Mouse (Mus musculus) olfactory bulb, adult 2 months (tissue): ENCODE measurements around the gene Cnn2. TPM values are rescaled to one million over a fixed set of nuclear protein-coding genes. Genes with fewer than 3 reads are reported as not detected.

ENCODE experiments used
- H3K27ac ChIP-seq: fragments of 200-500 bp; 2 replicates; pipeline ENCODE4 v1.5.1; 2012; ENCODE audit warnings: low read depth, low read length; ENCODE audit not compliant: insufficient read depth
- H3K4me1 ChIP-seq: fragments of 200-500 bp; 2 replicates; pipeline ENCODE4 v1.6.1; 2012; ENCODE audit warnings: low read length; ENCODE audit not compliant: control insufficient read depth, insufficient read depth
- H3K4me3 ChIP-seq: fragments of 200-500 bp; 2 replicates; pipeline ENCODE4 v1.5.1; 2012; ENCODE audit warnings: mild to moderate bottlenecking, low read depth, low read length, moderate library complexity; ENCODE audit not compliant: insufficient read depth
- CTCF ChIP-seq: fragments of 200-500 bp; IDR thresholded peaks from 2 replicates; pipeline ENCODE4 v1.5.1; 2012; ENCODE audit warnings: low read depth, mild to moderate bottlenecking, low read length, moderate library complexity; ENCODE audit not compliant: insufficient read depth
- POLR2A ChIP-seq: fragments of 200-500 bp; IDR thresholded peaks from 2 replicates; pipeline ENCODE4 v1.6.1; 2012; ENCODE audit warnings: mild to moderate bottlenecking, low read depth, low read length, moderate library complexity; ENCODE audit not compliant: insufficient read depth
- WGBS: fragments of 180-500 bp; shearing (Covaris S2); methylation state at CpG from one replicate; pipeline ENCODE4 v1.1.7; 2018; 5-methylcytosine and 5-hydroxymethylcytosine counted together
- polyA plus RNA-seq: library from polyadenylated mRNA; stranded (reverse); fragments of >200 nt; gene quantifications from 2 replicates; pipeline ENCODE4 v1.2.4, GENCODE M21; 2012; ENCODE audit warnings: low replicate concordance; ENCODE audit not compliant: missing spikeins, insufficient read depth, insufficient read length

Cnn2 gene
- polyA plus RNA-seq, 1 experiment = 124 TPM

DNA sequence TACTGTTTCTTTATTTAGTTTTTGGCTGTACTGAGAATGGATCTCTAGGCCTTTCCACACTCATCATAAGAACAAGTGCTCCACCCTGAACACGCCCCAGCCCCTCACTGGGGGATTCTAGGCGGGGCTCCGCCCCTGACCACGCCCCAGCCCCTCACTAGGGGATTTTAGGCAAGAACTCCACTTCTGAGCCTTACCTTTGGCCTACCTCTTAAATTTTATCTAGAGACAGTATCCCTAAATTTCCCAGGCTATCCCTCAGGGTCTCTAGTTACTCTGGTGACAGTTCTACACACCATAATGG lies 36.6 kb downstream of the Cnn2 start:
- 66% methylated on average over 4 of the region's 4 CpGs for WGBS
- TF ChIP-seq POLR2A = no peak
- TF ChIP-seq CTCF = no peak
- no peak overlapping the region for H3K27ac ChIP-seq

DNA sequence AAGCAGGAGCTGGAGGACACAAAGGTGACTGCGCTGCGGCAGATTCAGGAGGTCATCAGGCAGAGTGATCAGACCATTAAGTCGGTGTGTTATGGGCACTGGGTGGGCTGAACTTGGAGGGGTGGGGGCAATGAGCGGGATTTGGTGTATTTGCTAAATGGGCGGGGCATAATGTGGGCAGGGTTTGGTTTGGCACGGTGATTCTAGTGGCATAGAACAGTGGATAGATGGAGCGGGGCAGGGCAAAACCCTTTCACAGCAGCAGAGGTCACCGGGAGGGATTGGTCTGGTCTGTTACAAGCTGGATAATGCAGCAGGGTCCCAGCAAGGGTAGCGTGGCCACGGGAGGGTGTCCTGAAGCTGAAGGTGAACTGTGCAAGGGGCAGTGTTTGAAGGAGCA lies 37.1 kb downstream of the Cnn2 start:
- Histone ChIP-seq H3K4me1 (no peaks in the 10 kb centered on the region), H3K27ac (no peak overlapping the region), H3K4me3 (no peak overlapping the region)
- TF ChIP-seq CTCF (no peak), POLR2A (no peak)
- WGBS = 75% methylated on average over 10 of the region's 10 CpGs

More for the DNA sequence above, 36.6 kb downstream of the Cnn2 start:
- H3K4me3 ChIP-seq = no peak overlapping the region
- H3K4me1 ChIP-seq = peaks cover 2% of the 10 kb centered on the region

GRCm38 (mm10) chr10:80025889-80026288 lies 37.5 kb downstream of the Cnn2 start:
- Histone ChIP-seq H3K4me1 (no peaks in the 10 kb centered on the region), H3K27ac (no peak overlapping the region), H3K4me3 (no peak overlapping the region)
- no peak for TF ChIP-seq POLR2A
- TF ChIP-seq CTCF = no peak
- WGBS = 66% methylated on average over 12 of the region's 12 CpGs

DNA sequence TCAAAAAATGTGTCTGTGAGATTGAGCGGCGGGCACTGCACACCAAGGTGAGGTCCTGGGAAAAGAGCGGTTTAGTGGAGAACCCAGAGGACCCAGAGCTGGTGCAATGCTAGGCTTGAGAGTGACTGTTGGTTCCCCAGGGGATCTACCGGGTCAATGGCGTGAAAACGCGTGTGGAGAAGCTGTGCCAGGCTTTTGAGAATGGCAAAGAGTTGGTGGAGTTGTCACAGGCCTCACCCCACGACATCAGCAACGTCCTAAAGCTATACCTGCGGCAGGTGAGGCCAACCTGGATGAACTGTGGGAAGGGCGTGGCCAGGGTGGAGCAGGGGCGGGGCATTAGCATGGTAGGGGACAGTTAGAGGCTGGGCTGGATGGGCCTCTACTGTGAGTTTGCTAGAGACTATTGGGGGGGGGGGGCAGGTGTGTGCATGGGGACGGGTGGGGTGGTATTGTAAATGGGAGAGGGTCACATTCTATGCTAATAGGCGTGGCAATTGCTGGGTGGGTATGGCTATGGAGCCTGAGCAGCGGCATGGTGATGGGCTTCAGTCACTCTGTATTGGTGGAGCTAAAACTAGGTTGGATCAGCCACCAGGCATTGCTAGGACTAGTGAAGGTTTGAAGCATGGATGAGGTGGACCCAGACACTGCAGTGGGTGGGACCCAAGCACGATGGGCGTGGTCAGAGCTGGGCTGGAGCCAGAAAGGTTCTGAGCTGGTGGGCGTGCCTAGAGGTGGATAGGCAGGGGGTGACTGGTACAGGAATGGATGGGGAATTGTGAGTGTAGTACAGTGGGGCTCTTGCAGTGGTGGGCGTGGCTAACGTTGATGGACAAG lies 39.5 kb downstream of the Cnn2 start:
- Histone ChIP-seq H3K27ac (no peak overlapping the region), H3K4me1 (no peaks in the 10 kb centered on the region), H3K4me3 (no peak overlapping the region)
- TF ChIP-seq POLR2A (no peak), CTCF (no peak)
- 74% methylated on average over 20 of the region's 20 CpGs for WGBS

- 94% methylated on average over 13 of the region's 13 CpGs for WGBS
- TF ChIP-seq CTCF = no peak
- TF ChIP-seq POLR2A = no peak
- Histone ChIP-seq H3K27ac (no peak overlapping the region), H3K4me1 (no peaks in the 10 kb centered on the region), H3K4me3 (no peak overlapping the region)
These were observed 40.1 kb downstream of the Cnn2 start for GRCm38 (mm10) chr10:80028521-80028846.

GRCm38 (mm10) chr10:80030191-80030590 lies 41.8 kb downstream of the Cnn2 start:
- WGBS = 92% methylated on average over 9 of the region's 9 CpGs
- H3K4me1 ChIP-seq = no peaks in the 10 kb centered on the region
- no peak overlapping the region for H3K27ac ChIP-seq
- no peak overlapping the region for H3K4me3 ChIP-seq
- TF ChIP-seq POLR2A = no peak
- no peak for TF ChIP-seq CTCF

GRCm38 (mm10) chr10:80030736-80031135 lies 42.4 kb downstream of the Cnn2 start:
- H3K4me3 ChIP-seq = no peak overlapping the region
- no peaks in the 10 kb centered on the region for H3K4me1 ChIP-seq
- TF ChIP-seq POLR2A = no peak
- TF ChIP-seq CTCF = no peak
- WGBS = 85% methylated on average over 17 of the region's 17 CpGs
- no peak overlapping the region for H3K27ac ChIP-seq

- TF ChIP-seq CTCF (no peak), POLR2A (no peak)
- 65% methylated on average over 5 of the region's 5 CpGs for WGBS
- Histone ChIP-seq H3K4me1 (peaks cover 5% of the 10 kb centered on the region), H3K27ac (no peak overlapping the region), H3K4me3 (no peak overlapping the region)
These were observed 44.6 kb downstream of the Cnn2 start for GRCm38 (mm10) chr10:80032799-80033480.
